Mouse (Mus musculus): ENCODE measurements around the gene Irgm2.

GRCm38 (mm10) chr11:58211062-58211681 lies 11.8 kb downstream of the Irgm2 start:
- TF ChIP-seq MAFK (IDR thresholded peaks at IDR 0.05; ENCODE audit: insufficient read depth, low read depth, low read length) = 0 out of 2 replicates have a peak, but pooled peaks have one; percentile 75
- TF ChIP-seq CHD2 (IDR thresholded peaks at IDR 0.05; ENCODE audit: low read depth, low read length) = no peak
- no peak for TF ChIP-seq ZC3H11A (IDR thresholded peaks at IDR 0.05; ENCODE audit: borderline replicate concordance, low read depth, low read length)
